Mouse (Mus musculus) frontal cortex, postnatal 14 days (tissue): ENCODE data around the gene Ccdc155.
"Not testable (repeated sequence)": the region's sequence is repeated elsewhere in the genome, so short reads cannot be mapped to it uniquely, and the experiment has no call there.

Experiments used
- DNase-seq, 2 experiments: peaks; one replicate each; pipeline ENCODE4 v3.0.0; 2022; ENCODE audit warnings: low spot score in 2 of 2

Ccdc155 gene

DNA sequence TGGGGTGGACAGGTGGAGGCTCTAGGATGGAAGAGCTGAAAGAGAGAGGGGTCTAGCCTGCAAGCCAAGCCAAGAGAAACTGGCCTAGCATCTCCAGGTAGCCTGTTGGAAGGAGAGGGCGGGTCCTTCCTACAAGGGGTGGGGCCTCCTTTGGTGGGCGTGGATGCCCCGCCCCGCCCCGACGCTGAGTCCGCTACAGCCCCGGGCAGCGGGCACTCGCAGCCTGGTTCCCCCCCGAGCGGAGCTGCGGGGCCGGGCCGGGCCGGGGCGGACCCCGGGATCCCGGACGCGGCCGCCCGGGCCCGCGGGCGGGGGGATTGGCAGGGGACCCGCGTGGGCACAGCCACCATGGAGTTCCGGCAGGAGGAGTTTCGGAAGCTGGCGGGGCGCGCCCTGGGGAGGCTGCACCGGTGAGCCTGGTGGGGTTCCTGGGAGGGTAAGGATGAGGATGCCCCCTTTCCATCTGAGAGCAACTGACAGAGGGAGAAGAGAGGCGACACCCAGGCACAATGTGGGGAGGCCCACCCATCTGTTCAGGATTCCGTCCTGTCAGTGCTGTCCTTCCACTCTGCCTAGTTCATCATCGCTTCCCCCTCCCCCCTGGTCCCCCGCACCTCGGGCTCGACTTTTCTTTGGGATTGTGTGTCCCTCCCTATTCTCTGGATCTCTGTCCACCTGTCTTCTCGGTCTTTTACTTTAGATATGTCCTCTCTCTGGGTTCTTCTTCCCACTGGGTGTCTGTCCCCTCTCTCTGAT lies 40.8 kb downstream of the Ccdc155 start, which contains the start of gene Slc17a7:
Slc17a7 (plus strand) TSS at position 215 of the 756 bp plus-strand sequence.
- no peak for DNase-seq

DNA sequence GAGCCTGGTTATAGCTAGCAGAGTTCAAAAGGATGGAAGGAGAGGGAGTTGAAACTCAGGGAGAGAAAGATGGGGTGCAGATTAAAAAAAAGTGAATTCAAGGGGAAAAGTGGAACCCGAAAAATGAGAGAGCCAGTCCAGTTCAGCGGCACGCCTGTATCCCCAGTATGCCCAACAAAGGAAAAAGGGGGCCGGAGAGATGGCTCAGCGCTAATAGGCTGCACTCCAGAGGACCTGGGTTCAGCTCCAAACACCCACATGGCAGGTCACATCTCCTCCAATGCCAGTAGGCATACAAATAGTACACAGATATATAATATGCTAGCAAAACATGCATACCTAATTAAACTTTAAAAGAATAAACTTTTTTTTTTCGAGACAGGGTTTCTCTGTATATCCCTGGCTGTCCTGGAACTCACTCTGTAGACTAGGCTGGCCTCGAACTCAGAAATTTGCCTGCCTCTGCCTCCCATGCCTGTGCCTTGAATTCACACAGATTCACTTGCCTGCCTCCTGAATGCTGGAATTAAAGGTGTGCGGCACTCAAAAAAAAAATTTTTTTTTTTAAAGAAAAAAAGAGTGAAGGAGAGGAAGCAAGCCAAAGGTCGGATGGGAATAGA lies 41.6 kb downstream of the Ccdc155 start:
- no peak for DNase-seq

GRCm38 (mm10) chr7:45162551-45162950 lies 42.1 kb downstream of the Ccdc155 start:
- no peak for DNase-seq

DNA sequence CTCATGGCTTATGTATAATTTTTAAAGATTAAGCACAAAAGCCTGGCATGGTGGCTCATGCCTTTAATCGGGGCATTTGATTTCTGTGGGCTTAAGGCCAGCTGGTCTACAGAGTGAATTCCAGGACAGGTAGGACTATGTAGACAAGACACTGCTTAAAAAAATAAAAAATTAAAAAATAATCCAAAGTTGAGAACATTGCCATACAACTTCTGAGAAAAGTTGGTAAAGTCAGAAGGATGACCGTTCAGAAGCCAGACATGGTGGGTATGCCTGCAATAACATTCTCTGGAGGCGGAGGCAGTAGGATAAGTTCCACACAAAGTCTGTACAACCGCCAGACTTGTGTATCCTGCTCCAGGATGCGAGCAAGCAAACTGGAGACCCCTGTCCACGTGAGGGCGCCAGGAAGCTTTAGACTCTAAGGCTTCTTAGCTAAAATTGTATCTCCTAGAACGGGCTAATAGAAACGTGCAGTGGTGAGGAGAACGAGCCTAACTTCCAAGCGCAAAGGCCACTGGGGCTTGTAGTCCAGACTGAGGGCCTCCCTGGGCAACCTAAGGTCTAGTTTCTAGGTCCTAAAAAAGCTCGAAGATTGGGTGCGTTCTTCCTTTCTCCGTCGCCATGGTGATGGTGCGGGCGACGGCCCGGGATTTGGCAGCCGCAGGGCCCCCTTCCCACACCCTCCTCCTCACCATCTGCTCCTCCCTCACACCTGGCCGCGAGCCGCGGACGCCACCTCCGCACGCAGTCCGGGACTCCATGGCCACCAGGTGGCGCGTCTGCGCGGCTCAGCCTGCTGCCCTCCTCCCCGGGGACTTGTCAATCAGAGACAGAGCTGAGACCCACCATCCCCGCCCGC lies 42.8 kb downstream of the Ccdc155 start:
- peak; percentile 89 to 90 for DNase-seq

- no peak for DNase-seq
These were observed 43.8 kb downstream of the Ccdc155 start for GRCm38 (mm10) chr7:45160866-45161265.

DNA sequence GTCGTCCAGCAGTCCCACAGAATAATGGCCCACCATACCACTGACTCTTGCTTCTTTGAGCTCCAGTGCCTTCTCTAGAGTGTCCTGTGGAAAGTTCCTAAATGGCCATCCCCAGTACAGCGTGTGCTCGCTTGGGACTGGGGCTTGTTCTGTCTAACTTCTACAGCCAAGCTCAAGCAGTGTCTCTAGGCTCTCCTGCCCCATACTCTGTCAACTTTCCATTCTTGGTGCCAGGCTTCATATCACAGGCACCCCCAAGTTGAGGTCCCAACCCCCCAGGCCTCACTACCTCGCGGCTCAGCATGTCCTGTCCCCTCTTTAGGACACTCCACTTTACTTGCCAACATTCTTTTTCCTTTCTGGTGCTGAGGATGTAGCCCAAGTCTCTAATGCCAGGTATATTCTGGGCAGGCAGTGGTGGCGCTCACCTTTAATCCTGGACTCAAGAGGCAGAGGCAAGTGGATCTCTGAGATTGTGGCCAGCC lies 44.3 kb downstream of the Ccdc155 start:
- no peak for DNase-seq

DNA sequence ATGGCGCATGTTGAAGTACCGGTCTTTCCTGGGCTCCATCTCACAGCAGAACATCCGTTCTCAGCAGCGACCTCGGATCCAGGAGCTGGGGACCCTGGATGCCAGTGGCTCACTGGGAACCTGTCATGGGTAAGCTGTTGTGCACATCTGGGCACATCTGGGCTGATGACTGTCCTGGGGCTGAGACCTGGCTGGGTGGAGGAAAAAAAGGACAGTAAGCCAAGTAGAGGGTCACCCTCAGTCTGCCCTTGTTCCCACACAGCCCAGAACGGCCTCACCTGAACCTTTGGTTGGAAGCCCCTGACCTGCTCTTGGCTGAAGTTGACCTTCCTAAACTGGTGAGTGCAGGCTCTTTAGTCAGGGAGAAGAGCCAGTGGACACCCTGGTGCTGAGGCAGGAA lies 45.7 kb downstream of the Ccdc155 start:
- DNase-seq: no peak

- no peak for DNase-seq
These were observed 47.2 kb downstream of the Ccdc155 start for GRCm38 (mm10) chr7:45157459-45157858.

- DNase-seq: no peak
These were observed 48.5 kb downstream of the Ccdc155 start for GRCm38 (mm10) chr7:45156206-45156605.

GRCm38 (mm10) chr7:45155590-45155989 lies 49.1 kb downstream of the Ccdc155 start:
- no peak for DNase-seq

- DNase-seq: no peak
These were observed 49.6 kb downstream of the Ccdc155 start for GRCm38 (mm10) chr7:45154993-45155514.

GRCm38 (mm10) chr7:45154096-45154992 lies 50.3 kb downstream of the Ccdc155 start, which contains the start of the genes Pih1d1 and Aldh16a1:
Pih1d1 (plus strand) TSS chr7:45154303.
Aldh16a1 (minus strand) TSS chr7:45154584.
- DNase-seq: peak; percentile 93 to 97

GRCm38 (mm10) chr7:45153586-45153985 lies 51.1 kb downstream of the Ccdc155 start:
- DNase-seq: no peak

DNA sequence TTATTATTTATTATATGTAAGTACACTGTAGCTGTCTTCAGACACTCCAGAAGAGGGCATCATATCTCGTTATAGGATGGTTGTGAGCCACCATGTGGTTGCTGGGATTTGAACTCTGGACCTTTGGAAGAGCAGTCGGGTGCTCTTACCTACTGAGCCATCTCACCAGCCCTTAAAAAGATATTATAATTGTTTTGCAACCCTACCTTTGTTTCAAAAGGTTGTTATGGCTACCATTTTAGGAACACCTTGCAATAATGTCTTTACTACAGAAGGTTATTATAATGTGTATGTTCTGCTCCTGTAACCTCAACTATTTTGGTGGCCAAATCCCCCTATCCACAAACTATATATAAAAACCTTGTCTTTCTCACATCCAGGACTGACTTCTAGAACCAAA lies 51.6 kb downstream of the Ccdc155 start:
- DNase-seq: not testable (repeated sequence)

DNA sequence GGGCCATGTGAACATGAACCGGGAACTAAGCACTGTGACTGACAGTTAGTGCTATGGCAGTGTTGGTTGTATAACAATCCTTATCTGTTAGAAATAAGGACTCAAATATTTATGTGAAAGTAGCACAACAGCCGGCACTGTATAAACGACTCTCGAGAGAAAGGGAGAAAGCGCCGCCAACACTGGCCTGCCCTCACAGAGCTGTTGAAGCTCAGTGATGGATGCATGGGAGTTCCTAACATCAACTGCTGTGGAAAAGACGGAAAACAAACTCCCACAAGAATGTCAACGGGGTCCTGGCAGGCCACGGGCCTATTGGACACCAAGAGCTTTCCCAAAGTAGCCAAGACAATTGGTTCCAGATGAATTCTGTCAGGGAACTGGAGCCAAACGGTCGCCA lies 53.4 kb downstream of the Ccdc155 start:
- DNase-seq: no peak

GRCm38 (mm10) chr7:45150321-45150720 lies 54.4 kb downstream of the Ccdc155 start:
- no peak for DNase-seq

DNA sequence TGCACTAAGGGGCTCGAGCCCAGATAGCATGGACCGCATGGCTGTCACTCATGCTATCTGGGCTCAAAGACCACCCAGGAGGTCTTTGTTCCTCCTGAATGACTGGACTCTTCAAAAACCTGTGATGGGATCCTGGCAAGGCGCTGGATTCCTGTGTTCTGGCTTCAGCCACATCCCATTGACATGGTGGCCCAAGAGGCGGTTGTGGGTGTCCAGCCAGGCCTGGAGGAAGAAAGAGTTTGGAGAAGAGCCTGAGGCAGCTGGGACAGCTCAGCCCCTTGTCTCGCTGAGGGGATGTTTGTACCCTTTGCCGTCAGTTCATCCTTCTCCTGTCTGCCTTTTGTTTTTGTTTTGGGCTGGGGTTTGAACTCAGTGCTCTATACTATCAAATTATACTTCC lies 55.1 kb downstream of the Ccdc155 start:
- no peak for DNase-seq

GRCm38 (mm10) chr7:45148534-45149098 lies 56.1 kb downstream of the Ccdc155 start:
- DNase-seq: no peak

- no peak for DNase-seq
These were observed 56.8 kb downstream of the Ccdc155 start for GRCm38 (mm10) chr7:45147899-45148298.

GRCm38 (mm10) chr7:45147267-45147666 lies 57.4 kb downstream of the Ccdc155 start:
- no peak for DNase-seq
